Mouse (Mus musculus) left cerebral cortex, postnatal 14 days (tissue): ENCODE measurements around the gene Gm10181. TPM values are rescaled to one million over a fixed set of nuclear protein-coding genes. Genes with fewer than 3 reads are reported as not detected.
A peak's percentile ranks its signal among the peaks of the same experiment; 100 is the strongest.
"Not testable (repeated sequence)": the region's sequence is repeated elsewhere in the genome, so short reads cannot be mapped to it uniquely, and the experiment has no call there.

ENCODE experiments used
- DNase-seq, 2 experiments: peaks; one replicate each; pipeline ENCODE4 v3.0.0; 2021 to 2022; ENCODE audit warnings: low spot score in 2 of 2, mixed read lengths in 1 of 2
- intact Hi-C: fragments of 180-260 bp; cut with DNase I; formaldehyde crosslinking; loops from one replicate; pipeline ENCODE4 v1.15.1; 2025
- long read RNA-seq, 2 experiments: library from polyadenylated mRNA; stranded (forward); transcript quantifications; one replicate each; pipeline ENCODE4 v2.0.0; 2021
- total RNA-seq, 2 experiments: library from RNA; stranded (reverse); gene quantifications; 2 replicates each; pipeline ENCODE4 v1.2.3; 2021

Gm10181 gene
- total RNA-seq, result not detected
- long read RNA-seq, experiment 1, result 0 reads
- long read RNA-seq, experiment 2, result 0 reads

DNA sequence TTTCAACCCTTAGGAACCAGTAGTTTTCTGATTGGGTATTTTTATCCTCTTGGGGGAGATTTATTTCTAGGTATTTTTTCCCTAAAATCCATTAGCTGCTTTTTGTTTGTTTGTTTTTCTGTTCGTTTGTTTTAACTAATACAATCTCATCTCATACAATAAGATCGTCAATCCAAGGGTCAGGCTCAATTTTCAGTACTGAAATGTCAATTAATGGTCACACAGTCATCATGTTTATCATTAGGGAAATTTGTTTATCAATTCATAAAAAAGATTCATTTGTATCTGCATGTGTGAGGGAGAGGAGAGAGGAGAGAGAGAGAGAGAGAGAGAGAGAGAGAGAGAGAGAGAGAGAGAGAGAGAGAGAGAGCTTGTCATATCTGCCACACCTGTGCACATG lies at the start of gene Gm10181:
Gene Gm10181 (plus strand): TSS at position 301 of the 400 bp plus-strand sequence.
- DNase-seq, result no peak
- intact Hi-C loops, result no loop called here

DNA sequence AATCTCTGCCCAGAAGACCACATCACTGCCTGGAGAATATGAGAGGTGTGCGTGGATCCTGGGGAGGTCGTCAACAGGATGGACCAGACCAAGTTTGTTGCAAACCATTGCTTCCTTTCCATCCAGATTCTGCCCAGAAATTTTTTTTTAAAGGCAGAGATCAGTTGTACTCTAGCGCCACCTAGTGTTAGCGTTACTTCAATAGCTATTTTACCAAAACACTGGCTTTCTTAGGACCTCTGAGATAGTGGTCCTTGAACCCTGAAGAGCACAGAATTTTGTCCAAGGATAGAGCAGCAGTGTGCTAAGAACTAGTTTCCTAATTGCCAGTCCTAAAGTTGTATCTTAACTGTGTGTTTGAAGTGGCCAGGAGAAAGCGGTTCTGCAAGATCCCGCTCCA lies 47.6 kb upstream of the Gm10181 start:
- peak; percentile 68 to 74 for DNase-seq
- intact Hi-C loops, result loop anchor here (2.0 to 5.0 kb wide), 3 partner anchors 61 to 499 kb away; no protein-coding TSS in a partner anchor

DNA sequence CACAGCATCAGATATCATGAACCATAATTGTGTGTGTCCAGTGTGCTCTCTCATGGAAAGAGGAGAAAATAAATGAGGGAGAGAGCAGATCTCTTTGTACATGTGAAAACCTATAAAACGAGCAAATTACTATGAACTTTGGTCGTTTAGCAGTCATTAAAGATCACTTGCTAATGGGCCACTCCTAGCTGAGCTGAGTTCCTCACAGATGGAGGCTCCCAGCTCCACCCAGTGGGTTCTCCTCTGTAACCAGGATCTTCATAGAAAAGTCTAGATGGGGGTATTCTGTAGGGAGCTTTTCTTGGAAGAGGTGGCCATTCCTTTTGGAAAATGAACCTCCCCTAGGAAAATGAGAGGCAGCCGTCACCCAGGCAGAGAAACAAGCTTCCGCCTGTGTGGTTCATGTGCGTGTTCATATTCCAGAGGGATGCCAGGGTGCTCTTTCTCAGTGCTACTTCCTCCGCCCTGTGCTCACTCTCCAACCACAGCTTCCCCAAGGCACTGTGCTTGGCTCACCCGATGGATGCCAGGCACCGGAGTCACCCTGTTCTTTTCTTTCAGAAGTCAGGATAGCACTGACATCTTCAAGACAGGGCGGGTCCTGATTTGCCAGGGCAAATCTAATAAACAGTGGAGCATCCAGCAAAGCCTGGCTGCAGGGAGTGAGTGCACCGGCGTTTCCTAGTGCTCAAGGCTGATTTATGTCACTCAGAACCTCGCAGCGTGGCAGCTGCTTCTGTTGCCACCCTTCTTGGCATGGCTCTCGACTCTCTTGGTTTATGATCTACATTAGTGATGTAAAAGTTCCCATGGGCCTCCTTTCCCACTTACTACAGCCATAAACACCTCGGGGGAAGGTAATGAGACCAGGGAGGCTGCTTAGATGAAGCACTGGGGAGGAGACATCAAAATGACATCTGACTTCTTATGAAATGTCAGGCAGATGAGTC lies 46.8 kb upstream of the Gm10181 start:
- DNase-seq, result no peak
- intact Hi-C loops, result loop anchor here (5.0 kb wide), 2 partner anchors 60 to 500 kb away; no protein-coding TSS in a partner anchor

DNA sequence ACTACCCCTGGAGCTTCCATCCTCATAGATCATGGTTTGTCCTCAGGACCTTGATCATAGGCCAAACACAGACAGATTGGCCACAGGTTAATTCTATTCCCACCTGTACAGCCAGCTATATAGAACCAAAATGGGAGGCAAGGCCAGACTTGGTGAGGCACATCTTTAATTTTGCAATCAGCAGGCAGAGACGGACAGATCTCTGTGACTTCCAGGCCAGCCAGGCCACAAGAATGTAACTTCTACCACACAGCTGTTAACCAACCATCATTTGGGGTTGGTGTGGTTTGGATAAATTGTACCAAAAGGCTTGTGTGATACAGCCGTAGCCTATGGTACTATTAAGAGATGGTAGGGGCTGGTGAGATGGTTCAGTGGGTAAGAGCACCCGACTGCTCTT lies 44.9 kb upstream of the Gm10181 start:
- intact Hi-C loops, result loop anchor here (5.0 kb wide), 2 partner anchors 58 to 502 kb away; no protein-coding TSS in a partner anchor
- no peak for DNase-seq

DNA sequence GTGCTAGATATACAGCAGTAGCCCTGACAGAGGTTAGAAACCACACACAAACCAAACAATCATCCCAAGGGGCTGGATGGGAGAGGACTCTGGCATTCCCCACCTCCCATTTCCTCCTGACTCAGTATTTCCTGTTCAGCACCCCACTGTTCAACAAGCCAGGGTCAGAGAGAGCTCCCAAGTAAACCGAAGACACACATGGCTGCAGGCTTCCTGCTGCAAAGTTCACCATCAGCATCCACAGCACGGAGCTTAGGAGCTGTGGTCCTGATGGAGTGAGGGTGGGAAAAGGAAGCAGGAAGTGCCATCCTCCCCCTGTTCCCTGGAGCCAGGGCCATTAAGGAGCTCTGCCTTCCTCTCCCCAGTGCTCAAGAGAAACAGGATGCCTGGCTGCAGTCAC lies 40.9 kb upstream of the Gm10181 start:
- no peak for DNase-seq
- intact Hi-C loops, result no loop called here

DNA sequence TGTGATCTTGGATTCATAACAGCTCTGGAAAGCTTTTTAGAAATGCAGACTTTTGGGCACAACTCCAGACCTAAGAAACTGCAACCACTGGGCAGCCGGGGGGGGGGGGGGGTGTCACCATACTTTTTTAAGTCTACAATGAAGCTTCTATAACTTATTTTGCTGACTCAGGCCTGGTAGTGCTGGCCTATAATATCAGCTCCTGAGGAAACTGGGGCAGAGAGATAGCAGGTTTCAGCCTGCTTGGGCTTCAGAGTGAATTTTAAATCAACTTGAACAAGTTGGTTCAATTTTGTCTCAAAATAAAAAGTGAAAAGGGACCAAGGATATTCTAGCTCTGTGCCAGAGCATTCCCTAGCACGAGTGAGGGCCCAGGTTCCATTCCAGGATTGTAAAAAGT lies 40.3 kb upstream of the Gm10181 start:
- intact Hi-C loops, result no loop called here
- DNase-seq, result no peak

DNA sequence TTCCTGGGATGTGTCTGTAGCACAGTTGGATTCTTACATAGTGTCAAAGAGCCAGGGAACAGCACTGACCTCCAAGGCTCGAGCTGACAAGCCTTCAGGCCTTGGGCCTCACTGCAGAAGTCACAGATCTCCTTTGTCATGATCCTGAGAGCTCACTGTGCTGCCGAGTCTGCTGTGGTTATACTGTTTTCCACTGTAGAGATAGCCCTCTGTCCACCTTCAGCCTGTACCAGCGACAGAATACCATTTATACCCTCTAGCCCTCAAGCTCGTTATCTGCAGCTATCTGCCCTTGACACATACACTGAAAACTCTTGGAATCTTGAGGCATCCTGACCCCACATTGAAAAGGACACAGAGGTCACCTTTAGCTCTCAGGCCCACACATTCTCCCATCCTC lies 37.3 kb upstream of the Gm10181 start:
- intact Hi-C loops, result no loop called here
- no peak for DNase-seq

DNA sequence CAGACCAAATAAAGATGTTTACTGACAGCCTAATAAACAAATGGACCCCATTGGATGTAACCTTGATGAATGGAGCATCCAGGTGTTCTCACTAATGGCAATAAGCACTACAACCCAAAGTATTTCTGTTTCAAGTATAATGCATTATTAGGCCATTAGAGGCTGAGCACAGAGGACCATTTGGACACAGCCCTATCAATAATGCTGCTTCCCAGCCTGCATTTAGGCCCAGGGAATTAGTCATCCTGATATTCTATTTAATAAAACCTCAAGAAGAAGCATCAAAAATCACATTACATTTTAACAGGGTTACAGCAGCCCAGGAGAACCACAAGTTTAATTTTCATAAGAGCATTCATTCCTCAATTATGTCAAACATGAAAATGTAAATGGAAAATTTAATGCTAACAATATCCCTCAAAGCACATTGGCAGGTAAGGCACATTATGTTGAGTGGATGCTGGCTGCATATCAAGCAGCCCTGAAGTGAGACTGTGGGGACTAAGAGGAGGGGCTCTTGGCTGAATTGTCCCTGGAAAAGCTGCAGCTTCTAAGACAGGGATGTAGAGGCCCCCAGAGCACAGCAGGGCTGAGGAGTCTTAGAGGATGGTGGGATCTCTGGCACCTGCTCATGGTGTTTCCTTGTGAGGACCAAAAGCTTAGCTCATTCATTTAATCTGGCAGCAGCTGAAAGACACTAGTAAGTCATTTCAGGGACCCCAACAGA lies 33.4 kb upstream of the Gm10181 start:
- no peak for DNase-seq
- intact Hi-C loops, result no loop called here

DNA sequence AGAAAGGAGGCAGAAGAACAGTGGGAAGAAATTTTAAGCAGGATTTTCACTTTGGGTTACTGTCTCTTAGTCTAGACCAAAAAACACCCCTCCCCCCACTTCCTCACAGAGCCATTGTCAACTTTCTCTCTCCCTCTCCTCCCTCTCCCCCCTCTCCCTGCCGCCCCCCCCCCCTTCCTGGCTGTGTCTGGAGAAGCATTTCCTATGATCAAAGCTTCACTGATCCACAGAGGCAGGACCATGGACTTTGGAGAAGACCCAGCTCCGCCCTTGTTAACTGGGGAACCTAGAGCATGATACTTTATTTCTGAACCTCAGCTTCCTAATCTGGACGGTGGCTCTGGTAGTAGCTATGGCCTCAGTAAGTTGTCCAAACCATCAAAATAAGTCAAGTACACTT lies 30.5 kb upstream of the Gm10181 start:
- intact Hi-C loops, result no loop called here

DNA sequence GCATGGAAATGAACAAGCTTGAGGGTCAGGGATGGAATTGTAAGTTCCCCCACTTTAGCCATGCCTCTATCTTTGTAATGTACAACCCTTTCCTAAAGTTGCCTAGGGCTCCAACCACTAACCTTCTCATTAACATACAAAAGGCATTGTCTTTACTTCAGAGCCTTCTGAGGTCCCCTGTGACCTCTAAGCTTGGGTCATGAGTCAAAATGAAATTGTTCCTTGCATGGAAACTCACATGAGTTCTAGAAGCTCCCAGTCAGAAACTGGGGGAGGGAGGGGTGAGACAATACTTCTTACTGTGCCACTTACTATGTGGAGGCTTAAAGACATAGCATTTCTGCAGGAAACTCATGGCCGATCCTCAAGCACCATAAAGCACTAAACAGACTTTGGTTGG lies 16.6 kb upstream of the Gm10181 start:
- no peak for DNase-seq
- intact Hi-C loops, result no loop called here

More for the DNA sequence above, 30.5 kb upstream of the Gm10181 start:
- DNase-seq, result no peak

DNA sequence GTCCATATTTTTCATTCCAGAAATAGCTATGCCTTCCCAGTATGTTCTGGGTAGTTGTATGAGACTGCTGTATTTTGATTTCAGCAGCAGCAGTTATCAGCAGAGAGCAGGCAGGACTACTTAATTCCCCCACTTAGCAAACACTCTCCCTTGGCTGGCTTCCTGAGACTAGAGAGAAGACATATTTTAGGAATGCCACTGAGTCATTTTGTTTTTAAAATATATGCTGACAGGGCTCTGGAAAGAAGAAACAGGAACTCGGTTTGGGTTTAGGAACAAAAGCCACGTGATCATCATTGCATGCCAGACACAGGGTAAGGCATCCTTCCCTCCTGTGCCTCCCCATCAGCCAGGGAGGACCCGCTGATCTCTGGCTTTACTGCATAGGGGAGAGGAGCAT lies 13.2 kb upstream of the Gm10181 start:
- DNase-seq, result peak; percentile 12 to 52
- intact Hi-C loops, result no loop called here

DNA sequence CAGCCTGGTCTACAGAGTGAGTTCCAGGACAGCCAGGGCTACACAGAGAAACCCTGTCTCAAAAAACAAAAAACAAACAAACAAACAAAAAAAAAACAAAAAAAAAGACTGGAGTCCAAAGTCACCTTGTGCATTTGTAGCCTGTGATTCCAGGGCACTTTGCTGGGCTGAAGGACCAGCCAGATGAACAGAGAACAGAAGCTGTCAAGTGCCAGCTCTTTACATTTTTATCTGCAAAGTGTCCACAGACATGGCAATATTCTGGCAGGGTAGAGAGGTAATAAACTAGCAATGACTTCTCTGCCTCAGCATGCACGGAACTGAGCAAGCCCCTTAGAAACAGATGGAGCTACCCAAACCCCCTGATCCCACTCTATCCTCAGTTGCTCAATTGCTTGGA lies 12.7 kb upstream of the Gm10181 start:
- intact Hi-C loops, result no loop called here
- DNase-seq, result no peak

DNA sequence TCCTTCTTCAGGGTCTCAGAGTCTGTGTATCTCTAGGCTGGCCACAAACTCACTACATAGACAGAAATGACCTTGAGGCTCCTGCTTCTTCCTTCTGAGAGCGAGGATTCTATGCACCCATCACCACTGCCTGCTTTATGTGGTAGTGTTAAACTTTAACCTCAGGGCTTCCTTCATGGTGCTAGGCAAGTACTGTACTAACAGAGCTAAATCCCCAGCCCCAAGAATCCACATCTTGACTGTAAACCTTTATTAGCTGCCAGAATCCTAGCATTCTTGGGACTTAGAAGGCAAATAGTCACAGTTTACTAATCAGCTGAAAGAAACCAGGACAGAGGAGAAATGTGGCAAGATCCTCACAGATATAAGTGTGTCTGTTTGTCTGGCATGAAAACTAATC lies 1.6 kb downstream of the Gm10181 start:
- intact Hi-C loops, result no loop called here
- DNase-seq, result no peak

DNA sequence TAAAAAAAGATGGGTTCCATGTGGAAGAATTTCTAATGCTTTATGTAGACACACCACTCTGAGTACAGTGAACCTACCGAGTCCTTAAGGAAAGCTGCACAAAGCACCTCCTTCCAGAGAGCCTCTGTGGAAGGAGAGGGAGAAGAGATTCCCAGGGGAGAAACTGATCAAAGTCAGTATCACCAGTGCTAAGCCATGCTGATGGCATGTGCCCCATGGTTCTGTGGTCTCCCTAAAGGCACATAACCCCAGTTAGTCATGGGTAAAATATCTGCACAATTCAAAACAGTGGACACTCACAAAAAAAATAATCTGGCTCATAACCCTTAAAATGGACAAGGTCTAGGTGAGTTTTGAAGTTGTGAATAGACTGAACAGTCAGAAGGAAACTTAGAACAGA lies 13.7 kb downstream of the Gm10181 start:
- intact Hi-C loops, result loop anchor here (5.0 kb wide), 2 partner anchors 61 to 396 kb away; no protein-coding TSS in a partner anchor
- DNase-seq, result no peak

DNA sequence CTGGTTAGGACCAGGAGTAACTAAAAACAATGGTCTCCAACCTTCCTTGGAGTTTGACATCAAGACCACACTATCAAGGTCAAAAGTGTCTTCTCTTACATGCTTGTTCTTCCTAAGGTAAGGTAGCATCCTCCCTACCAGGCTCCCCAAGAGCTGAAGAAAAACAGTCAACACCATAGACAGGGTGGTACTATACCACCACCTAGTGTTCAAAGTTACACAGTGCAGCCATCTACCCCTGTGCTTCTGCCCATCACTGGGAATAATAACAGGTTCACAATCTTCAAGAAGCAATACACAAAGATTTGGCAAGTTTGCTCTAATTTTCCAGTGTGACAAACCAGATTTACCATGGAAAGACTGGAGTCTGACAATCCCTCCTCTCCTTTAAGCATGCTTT lies 15.4 kb downstream of the Gm10181 start:
- intact Hi-C loops, result loop anchor here (5.0 kb wide), 2 partner anchors 62 to 397 kb away; no protein-coding TSS in a partner anchor
- DNase-seq, result peak; percentile 43 to 73

DNA sequence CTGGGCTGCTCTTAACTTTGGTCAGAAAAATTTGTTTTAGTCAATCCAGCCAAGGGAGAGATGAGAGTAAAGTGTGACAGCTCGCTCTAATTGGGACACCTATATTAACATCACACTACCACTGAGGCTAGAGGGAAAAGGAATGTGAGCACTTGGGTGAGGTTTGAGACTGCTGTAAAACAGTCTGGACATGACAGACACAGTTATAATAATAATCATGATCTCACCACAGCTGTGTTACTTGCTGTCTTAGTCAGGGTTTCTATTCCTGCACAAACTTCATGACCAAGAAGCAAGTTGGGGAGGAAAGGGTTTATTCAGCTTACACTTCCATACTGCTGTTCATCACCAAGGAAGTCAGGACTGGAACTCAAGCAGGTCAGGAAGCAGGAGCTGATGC lies 34.4 kb downstream of the Gm10181 start:
- DNase-seq, intact Hi-C loops: not testable (repeated sequence)

DNA sequence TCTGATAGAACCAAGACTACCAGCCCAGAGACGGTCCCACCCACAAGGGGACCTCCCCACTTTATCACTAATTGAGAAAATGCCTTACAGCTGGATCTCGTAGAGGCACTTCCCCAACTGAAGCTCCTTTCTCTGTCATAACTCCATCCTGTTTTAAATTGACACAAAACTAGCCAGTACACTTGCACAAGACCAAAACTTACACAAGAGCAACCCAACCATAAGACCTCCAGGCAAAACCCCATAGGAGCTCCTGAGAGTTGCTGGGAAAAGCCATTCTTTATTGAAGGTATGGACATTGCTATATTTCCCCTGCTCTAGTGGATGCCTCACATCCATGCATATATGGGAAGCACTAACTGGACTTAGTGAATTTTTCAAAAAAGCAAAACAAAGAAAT lies 34.8 kb downstream of the Gm10181 start:
- no peak for DNase-seq
- intact Hi-C loops, result no loop called here

DNA sequence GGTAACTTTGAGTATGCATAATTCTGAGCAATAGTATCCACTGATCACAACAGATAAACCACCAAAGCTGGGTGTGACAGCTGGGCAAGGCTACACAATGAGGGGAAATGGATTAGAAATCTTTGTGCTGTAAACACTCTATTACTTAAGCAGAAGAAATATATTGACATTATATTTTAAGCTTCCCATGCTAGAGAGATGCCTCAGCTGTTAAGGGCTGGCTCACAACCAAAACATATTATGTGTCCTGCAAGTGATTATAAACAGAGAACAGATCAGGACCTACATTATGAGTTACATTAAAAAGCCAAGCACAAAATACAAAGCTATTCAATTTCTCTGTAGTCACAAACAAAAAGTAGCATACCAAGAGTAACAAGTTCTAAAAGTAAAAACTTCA lies 43.0 kb downstream of the Gm10181 start:
- DNase-seq, result no peak
- intact Hi-C loops, result no loop called here

DNA sequence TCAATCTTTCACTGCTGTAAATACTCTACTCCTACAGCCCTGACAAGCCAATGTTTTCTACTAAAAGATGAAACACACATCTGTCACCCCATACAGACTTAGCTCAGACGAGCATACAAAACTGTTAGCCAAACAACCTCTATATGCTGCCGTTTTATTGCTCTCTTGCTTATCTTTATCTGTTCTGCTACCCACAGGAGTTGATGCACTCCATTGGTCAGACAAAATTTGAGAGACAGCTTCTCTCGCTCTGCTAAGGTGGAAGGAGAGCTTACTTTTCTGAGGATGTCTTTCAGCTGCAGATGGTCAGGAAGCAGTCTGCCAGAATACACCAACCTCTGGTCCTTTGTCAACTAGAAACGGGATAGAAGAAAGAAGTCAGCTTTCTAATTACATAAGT lies 43.7 kb downstream of the Gm10181 start:
- DNase-seq, result no peak
- intact Hi-C loops, result no loop called here

DNA sequence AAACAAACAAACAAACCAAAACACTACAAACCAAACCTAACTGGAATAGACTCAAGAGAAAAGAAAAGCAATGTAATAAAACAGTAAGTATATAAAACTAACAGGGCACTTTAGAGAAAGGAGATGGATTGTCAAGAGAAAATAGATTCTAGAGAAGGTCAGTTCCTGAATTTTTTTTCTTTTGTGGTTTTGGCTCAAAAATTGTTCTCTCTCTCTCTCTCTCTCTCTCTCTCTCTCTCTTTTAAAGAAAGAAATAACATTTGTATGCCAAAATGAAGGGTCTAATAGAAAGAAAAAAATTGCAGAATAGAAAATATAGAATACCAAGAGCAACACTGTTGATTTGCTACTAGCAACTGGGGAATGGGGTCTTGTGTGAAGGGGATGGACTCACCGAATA lies 49.7 kb downstream of the Gm10181 start:
- no peak for DNase-seq
- intact Hi-C loops, result no loop called here
